Mouse (Mus musculus): ENCODE data around the gene Smyd5.
"Not testable (repeated sequence)": the region's sequence is repeated elsewhere in the genome, so short reads cannot be mapped to it uniquely, and the experiment has no call there.

Smyd5 gene

GRCm38 (mm10) chr6:85450140-85450539, 18.4 kb downstream of the Smyd5 start:
- DNase-seq, result not testable (repeated sequence)

- peak; percentile 99 for DNase-seq
These were observed 19.2 kb downstream of the Smyd5 start, which contains the start of gene Cct7 for GRCm38 (mm10) chr6:85450697-85451663. Cct7 (plus strand) TSS chr6:85451514.

- peak; percentile 98 to 99 for DNase-seq
These were observed 20.0 kb downstream of the Smyd5 start, which contains the start of gene Pradc1 for GRCm38 (mm10) chr6:85451664-85452410. Pradc1 (minus strand) TSS chr6:85451970.

GRCm38 (mm10) chr6:85452411-85452665, 20.5 kb downstream of the Smyd5 start:
- DNase-seq, result no peak

GRCm38 (mm10) chr6:85452816-85453215, 21.0 kb downstream of the Smyd5 start:
- DNase-seq, result no peak

- no peak for DNase-seq
These were observed 27.8 kb downstream of the Smyd5 start for GRCm38 (mm10) chr6:85459621-85460020.

- no peak for DNase-seq
These were observed 33.6 kb downstream of the Smyd5 start for GRCm38 (mm10) chr6:85465381-85465780.

GRCm38 (mm10) chr6:85469660-85470430, 38.1 kb downstream of the Smyd5 start:
- no peak for DNase-seq

- DNase-seq, result no peak
These were observed 40.2 kb downstream of the Smyd5 start for GRCm38 (mm10) chr6:85471962-85472361.

GRCm38 (mm10) chr6:85472542-85472941, 40.8 kb downstream of the Smyd5 start:
- DNase-seq, result no peak

- DNase-seq, result no peak
These were observed 43.8 kb downstream of the Smyd5 start for GRCm38 (mm10) chr6:85475581-85475980.

GRCm38 (mm10) chr6:85477366-85477917, 45.7 kb downstream of the Smyd5 start:
- DNase-seq, result peak; percentile 12 to 14

- DNase-seq, result no peak
These were observed 46.6 kb downstream of the Smyd5 start for GRCm38 (mm10) chr6:85478416-85478815.

GRCm38 (mm10) chr6:85479979-85480378, 48.2 kb downstream of the Smyd5 start:
- DNase-seq, result no peak

- no peak for DNase-seq
These were observed 48.9 kb downstream of the Smyd5 start for GRCm38 (mm10) chr6:85480685-85481084.

- DNase-seq, result no peak
These were observed 52.3 kb downstream of the Smyd5 start for GRCm38 (mm10) chr6:85483843-85484721.

- no peak for DNase-seq
These were observed 53.9 kb downstream of the Smyd5 start for GRCm38 (mm10) chr6:85485738-85486137.

- DNase-seq, result no peak
These were observed 56.7 kb downstream of the Smyd5 start for GRCm38 (mm10) chr6:85488510-85488909.

- DNase-seq, result no peak
These were observed 57.9 kb downstream of the Smyd5 start for GRCm38 (mm10) chr6:85489717-85490116.

- no peak for DNase-seq
These were observed 58.5 kb downstream of the Smyd5 start for GRCm38 (mm10) chr6:85490252-85490651.

GRCm38 (mm10) chr6:85491606-85492005, 59.8 kb downstream of the Smyd5 start:
- DNase-seq, result no peak

Measured in lung, adult 18-20 months (tissue).